Mouse (Mus musculus): ENCODE data around the gene Adcy7. TPM values are rescaled to one million over a fixed set of nuclear protein-coding genes. Genes with fewer than 3 reads are reported as not detected.
A peak's percentile ranks its signal among the peaks of the same experiment; 100 is the strongest.

Adcy7 gene
- total and polyA plus RNA-seq, 3 experiments, result 70.0 to 129 (median 117) TPM

DNA sequence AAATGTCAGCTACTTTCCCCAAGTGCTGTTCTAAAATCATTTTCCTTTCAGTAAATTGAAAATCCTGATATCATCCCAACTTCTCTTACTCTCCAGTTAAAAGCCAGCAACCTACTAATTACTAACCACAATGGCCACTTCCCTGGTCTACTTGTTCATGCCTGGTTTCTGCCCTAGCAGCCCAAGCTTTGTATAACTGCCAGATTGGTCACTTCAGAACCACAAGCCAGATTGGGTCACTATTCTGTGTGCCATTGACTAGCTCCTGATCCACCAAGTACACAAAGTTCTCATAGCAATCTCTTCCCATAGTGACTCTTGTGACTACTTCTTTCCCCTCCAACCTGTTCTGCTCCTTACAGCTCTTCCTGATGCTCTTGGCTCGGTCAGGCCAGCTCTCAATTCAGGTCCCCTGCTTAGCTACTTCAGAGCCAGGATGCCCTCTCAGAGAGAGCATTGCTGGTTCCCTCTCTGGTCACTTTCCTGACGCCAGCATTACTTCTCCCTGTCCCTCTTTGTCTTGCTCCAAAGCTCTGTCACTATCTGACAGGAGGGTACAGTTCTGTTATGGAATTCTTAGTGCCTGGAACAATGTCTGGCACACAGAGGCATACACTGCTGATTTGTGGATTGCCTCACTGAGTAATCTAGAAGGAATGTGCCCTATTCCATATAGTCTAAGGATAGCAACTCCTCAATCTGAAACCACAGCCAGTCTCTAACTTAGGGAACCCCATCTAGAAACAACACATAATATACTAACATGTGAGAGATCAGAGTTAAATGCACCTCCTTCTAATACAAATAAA lies 67.9 kb downstream of the Adcy7 start:
- peaks cover 94% of the 10 kb centered on the region for H3K36me3 ChIP-seq (replicated peaks)
- DNase-seq (ENCODE audit: low spot score), result no peak
- H3K4me3 ChIP-seq (ENCODE audit: low read depth, low read length), result no peak overlapping the region
- TF ChIP-seq GATA1 (IDR thresholded peaks at IDR 0.05; ENCODE audit: borderline replicate concordance, low read length) (no peak), TAL1 (conservative IDR thresholded peaks at IDR 0.05; ENCODE audit: low read depth, low read length) (no peak), POLR2AphosphoS5 (IDR thresholded peaks at IDR 0.05; ENCODE audit: insufficient replicate concordance, low read depth, low read length) (no peak), GATA2 (IDR thresholded peaks at IDR 0.05; ENCODE audit: borderline replicate concordance, low read depth, low read length) (no peak), CTCF (IDR thresholded peaks at IDR 0.05; ENCODE audit: low read depth, low read length) (no peak)
- H3K27me3 ChIP-seq (ENCODE audit: insufficient read depth, low read length), result no peaks in the 10 kb centered on the region
- ATAC-seq (ENCODE audit: extremely low read depth, insufficient number of reproducible peaks, low FRiP score, poor library complexity, severe bottlenecking), result no peak
- no peaks in the 10 kb centered on the region for H3K9me3 ChIP-seq (replicated peaks)
- peaks cover 7% of the 10 kb centered on the region; the same call in 1 of the 2 replicates for H3K4me1 ChIP-seq (ENCODE audit: insufficient read depth, low read depth, low read length)

- DNase-seq (ENCODE audit: low spot score), result no peak
- Histone ChIP-seq H3K27me3 (ENCODE audit: insufficient read depth, low read length) (no peaks in the 10 kb centered on the region), H3K36me3 (replicated peaks) (peaks cover 94% of the 10 kb centered on the region), H3K9me3 (replicated peaks) (no peaks in the 10 kb centered on the region), H3K4me3 (ENCODE audit: low read depth, low read length) (no peak overlapping the region), H3K4me1 (ENCODE audit: insufficient read depth, low read depth, low read length) (peaks cover 4% of the 10 kb centered on the region; the same call in 1 of the 2 replicates)
- ATAC-seq (ENCODE audit: extremely low read depth, insufficient number of reproducible peaks, low FRiP score, poor library complexity, severe bottlenecking), result no peak
- no peak for TF ChIP-seq GATA1 (IDR thresholded peaks at IDR 0.05; ENCODE audit: borderline replicate concordance, low read length)
- TF ChIP-seq GATA2 (IDR thresholded peaks at IDR 0.05; ENCODE audit: borderline replicate concordance, low read depth, low read length), result no peak
- TF ChIP-seq CTCF (IDR thresholded peaks at IDR 0.05; ENCODE audit: low read depth, low read length), result no peak
- TF ChIP-seq TAL1 (conservative IDR thresholded peaks at IDR 0.05; ENCODE audit: low read depth, low read length), result no peak
- no peak for TF ChIP-seq POLR2AphosphoS5 (IDR thresholded peaks at IDR 0.05; ENCODE audit: insufficient replicate concordance, low read depth, low read length)
These were observed 69.8 kb downstream of the Adcy7 start for GRCm38 (mm10) chr8:88342026-88342425.

GRCm38 (mm10) chr8:88349046-88349445 lies 76.8 kb downstream of the Adcy7 start:
- peaks cover 93% of the 10 kb centered on the region for H3K36me3 ChIP-seq (replicated peaks)
- ATAC-seq (ENCODE audit: extremely low read depth, insufficient number of reproducible peaks, low FRiP score, poor library complexity, severe bottlenecking), result no peak
- peaks cover 5% of the 10 kb centered on the region; the same call in 1 of the 2 replicates for H3K4me1 ChIP-seq (ENCODE audit: insufficient read depth, low read depth, low read length)
- no peak for DNase-seq (ENCODE audit: low spot score)
- H3K27me3 ChIP-seq (ENCODE audit: insufficient read depth, low read length), result no peaks in the 10 kb centered on the region
- H3K4me3 ChIP-seq (ENCODE audit: low read depth, low read length), result no peak overlapping the region
- TF ChIP-seq POLR2AphosphoS5 (IDR thresholded peaks at IDR 0.05; ENCODE audit: insufficient replicate concordance, low read depth, low read length) (no peak), TAL1 (conservative IDR thresholded peaks at IDR 0.05; ENCODE audit: low read depth, low read length) (no peak), GATA1 (IDR thresholded peaks at IDR 0.05; ENCODE audit: borderline replicate concordance, low read length) (no peak), CTCF (IDR thresholded peaks at IDR 0.05; ENCODE audit: low read depth, low read length) (no peak), GATA2 (IDR thresholded peaks at IDR 0.05; ENCODE audit: borderline replicate concordance, low read depth, low read length) (no peak)
- no peaks in the 10 kb centered on the region for H3K9me3 ChIP-seq (replicated peaks)

GRCm38 (mm10) chr8:88357226-88357933 lies 85.2 kb downstream of the Adcy7 start:
- H3K4me1 ChIP-seq (ENCODE audit: insufficient read depth, low read depth, low read length), result peaks cover 28% of the 10 kb centered on the region

DNA sequence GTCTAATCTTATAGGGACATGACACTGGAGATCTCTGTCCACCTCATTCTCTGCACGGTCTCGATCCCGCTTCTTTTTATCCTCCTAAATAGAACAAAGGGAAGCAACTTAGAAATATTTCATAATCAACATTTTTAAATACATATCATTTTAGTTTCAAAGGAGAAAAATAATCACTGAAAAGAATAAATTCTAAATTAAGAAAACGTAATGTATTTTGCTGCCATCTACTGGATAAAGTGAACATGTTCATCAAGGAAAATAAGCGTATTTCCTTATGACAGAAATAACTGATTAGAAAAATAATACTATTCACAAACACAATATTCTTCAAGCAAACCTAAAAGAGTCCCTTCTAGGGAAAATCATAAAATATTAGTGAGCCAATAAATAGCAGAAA lies 85.7 kb downstream of the Adcy7 start:
- H3K4me1 ChIP-seq (ENCODE audit: insufficient read depth, low read depth, low read length), result peaks cover 33% of the 10 kb centered on the region
- H3K36me3 ChIP-seq (replicated peaks), result peaks cover 69% of the 10 kb centered on the region
- H3K4me3 ChIP-seq (ENCODE audit: low read depth, low read length), result no peak overlapping the region
- TF ChIP-seq GATA1 (IDR thresholded peaks at IDR 0.05; ENCODE audit: borderline replicate concordance, low read length) (no peak), POLR2AphosphoS5 (IDR thresholded peaks at IDR 0.05; ENCODE audit: insufficient replicate concordance, low read depth, low read length) (no peak), TAL1 (conservative IDR thresholded peaks at IDR 0.05; ENCODE audit: low read depth, low read length) (no peak), GATA2 (IDR thresholded peaks at IDR 0.05; ENCODE audit: borderline replicate concordance, low read depth, low read length) (no peak), CTCF (IDR thresholded peaks at IDR 0.05; ENCODE audit: low read depth, low read length) (no peak)
- no peaks in the 10 kb centered on the region for H3K9me3 ChIP-seq (replicated peaks)
- no peaks in the 10 kb centered on the region for H3K27me3 ChIP-seq (ENCODE audit: insufficient read depth, low read length)
- no peak for ATAC-seq (ENCODE audit: extremely low read depth, insufficient number of reproducible peaks, low FRiP score, poor library complexity, severe bottlenecking)
- no peak for DNase-seq (ENCODE audit: low spot score)

More at GRCm38 (mm10) chr8:88357226-88357933, 85.2 kb downstream of the Adcy7 start:
- TF ChIP-seq POLR2AphosphoS5 (IDR thresholded peaks at IDR 0.05; ENCODE audit: insufficient replicate concordance, low read depth, low read length) (no peak), TAL1 (conservative IDR thresholded peaks at IDR 0.05; ENCODE audit: low read depth, low read length) (no peak), GATA1 (IDR thresholded peaks at IDR 0.05; ENCODE audit: borderline replicate concordance, low read length) (no peak), GATA2 (IDR thresholded peaks at IDR 0.05; ENCODE audit: borderline replicate concordance, low read depth, low read length) (no peak), CTCF (IDR thresholded peaks at IDR 0.05; ENCODE audit: low read depth, low read length) (no peak)
- no peak for DNase-seq (ENCODE audit: low spot score)
- H3K9me3 ChIP-seq (replicated peaks), result no peaks in the 10 kb centered on the region
- no peak for ATAC-seq (ENCODE audit: extremely low read depth, insufficient number of reproducible peaks, low FRiP score, poor library complexity, severe bottlenecking)
- H3K36me3 ChIP-seq (replicated peaks), result peaks cover 75% of the 10 kb centered on the region
- no peak overlapping the region for H3K4me3 ChIP-seq (ENCODE audit: low read depth, low read length)
- no peaks in the 10 kb centered on the region for H3K27me3 ChIP-seq (ENCODE audit: insufficient read depth, low read length)

DNA sequence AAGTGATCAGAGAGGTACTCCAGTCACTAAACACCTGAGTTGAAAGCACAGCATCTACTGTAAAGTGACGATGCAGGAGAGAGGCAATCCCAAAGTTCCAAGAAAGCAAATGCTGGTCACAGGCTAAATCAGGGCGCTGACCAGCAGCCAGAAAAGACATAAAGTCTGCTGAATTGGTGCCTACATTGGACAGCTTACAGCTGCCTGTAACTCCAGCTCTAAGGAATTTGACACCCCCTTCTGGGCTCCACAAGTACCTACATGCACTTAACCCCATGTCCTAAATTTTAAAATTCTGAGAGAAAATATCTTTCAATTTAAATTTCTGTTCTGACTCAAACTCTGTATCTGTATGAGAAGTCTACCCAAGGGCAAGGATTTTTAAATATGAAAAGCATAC lies 87.8 kb downstream of the Adcy7 start:
- no peak for DNase-seq (ENCODE audit: low spot score)
- H3K4me1 ChIP-seq (ENCODE audit: insufficient read depth, low read depth, low read length), result peaks cover 38% of the 10 kb centered on the region
- peaks cover 49% of the 10 kb centered on the region for H3K36me3 ChIP-seq (replicated peaks)
- ATAC-seq (ENCODE audit: extremely low read depth, insufficient number of reproducible peaks, low FRiP score, poor library complexity, severe bottlenecking), result no peak
- H3K9me3 ChIP-seq (replicated peaks), result no peaks in the 10 kb centered on the region
- TF ChIP-seq GATA1 (IDR thresholded peaks at IDR 0.05; ENCODE audit: borderline replicate concordance, low read length), result no peak
- no peak for TF ChIP-seq POLR2AphosphoS5 (IDR thresholded peaks at IDR 0.05; ENCODE audit: insufficient replicate concordance, low read depth, low read length)
- no peak for TF ChIP-seq GATA2 (IDR thresholded peaks at IDR 0.05; ENCODE audit: borderline replicate concordance, low read depth, low read length)
- H3K27me3 ChIP-seq (ENCODE audit: insufficient read depth, low read length), result no peaks in the 10 kb centered on the region
- peak overlapping the region; percentile 85 for H3K4me3 ChIP-seq (ENCODE audit: low read depth, low read length)
